Mouse (Mus musculus): ENCODE measurements around the gene Slc22a4. TPM values are rescaled to one million over a fixed set of nuclear protein-coding genes. Genes with fewer than 3 reads are reported as not detected.

The Slc22a4 gene
- polyA plus RNA-seq (2014; fragmentation: Nextera tagmentation; extraction: Ambion mirVana) = 1.7 and 2.3 TPM in 2 replicates

- H3K9me3 ChIP-seq (ENCODE audit: control insufficient read depth, low read length) = no peaks in the 10 kb centered on the region
- H3K4me3 ChIP-seq (ENCODE audit: low read depth, low read length) = peak within 1 kb of the TSS; percentile 49
- ATAC-seq (ENCODE audit: low read depth) = peak; percentile 92
- peak within 1 kb of the TSS; percentile 66 for H3K9ac ChIP-seq (ENCODE audit: low read depth, low read length)
- H3K4me2 ChIP-seq (ENCODE audit: low read depth, low read length) = peak within 1 kb of the TSS; percentile 92
- no peaks in the 10 kb centered on the region for H3K36me3 ChIP-seq (ENCODE audit: control insufficient read depth, insufficient read depth, low read length)
- 4% methylated on average over 45 of the region's 61 CpGs for WGBS
- peaks cover 12% of the 10 kb centered on the region for H3K27me3 ChIP-seq (replicated peaks; ENCODE audit: control insufficient read depth, insufficient read depth, low read length)
- DNase-seq (ENCODE audit: low spot score) = peak; percentile 81
- H3K27ac ChIP-seq (replicated peaks; ENCODE audit: low read depth, low read length) = no peak within 1 kb of the TSS
- H3K4me1 ChIP-seq (ENCODE audit: control insufficient read depth, insufficient read depth, low read length) = 0 out of 2 replicates have a peak, but pooled peaks cover 3% of the 10 kb centered on the region
These were observed at the start of gene Slc22a4 for GRCm38 (mm10) chr11:54028044-54028951. Gene Slc22a4, minus strand, starts transcription at chr11:54028090.

GRCm38 (mm10) chr11:54076101-54076500 is 48.2 kb upstream of the Slc22a4 start:
- Histone ChIP-seq H3K9ac (ENCODE audit: low read depth, low read length) (no peak overlapping the region), H3K27me3 (replicated peaks; ENCODE audit: control insufficient read depth, insufficient read depth, low read length) (no peaks in the 10 kb centered on the region), H3K4me2 (ENCODE audit: low read depth, low read length) (no peak overlapping the region), H3K36me3 (ENCODE audit: control insufficient read depth, insufficient read depth, low read length) (no peaks in the 10 kb centered on the region), H3K9me3 (ENCODE audit: control insufficient read depth, low read length) (no peaks in the 10 kb centered on the region), H3K4me1 (ENCODE audit: control insufficient read depth, insufficient read depth, low read length) (0 out of 2 replicates have a peak, but pooled peaks cover 5% of the 10 kb centered on the region), H3K4me3 (ENCODE audit: low read depth, low read length) (no peak overlapping the region), H3K27ac (replicated peaks; ENCODE audit: low read depth, low read length) (no peak overlapping the region)
- WGBS = 83% methylated on average over 1 of the region's 1 CpGs
- DNase-seq (ENCODE audit: low spot score) = no peak
- no peak for ATAC-seq (ENCODE audit: low read depth)

DNA sequence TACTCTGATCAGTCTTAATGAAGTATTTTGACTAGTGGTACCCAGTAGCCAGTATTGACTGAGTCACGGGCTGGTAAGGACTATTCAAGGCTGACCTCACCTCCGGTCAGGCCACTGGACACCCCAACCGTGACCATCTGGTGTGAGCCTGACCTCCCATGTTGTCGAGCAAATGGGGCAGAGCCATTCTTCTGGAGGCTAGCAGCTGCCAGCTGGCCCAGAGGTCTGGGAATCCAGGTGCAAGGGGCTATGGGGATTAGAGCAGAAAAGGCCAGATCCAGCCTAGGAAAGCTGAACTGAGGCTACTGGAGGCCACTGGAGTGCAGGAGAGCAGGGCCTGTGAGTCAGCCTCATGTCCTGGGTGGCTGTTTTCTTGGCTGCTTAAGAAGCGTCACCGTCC is 47.5 kb upstream of the Slc22a4 start:
- H3K27ac ChIP-seq (replicated peaks; ENCODE audit: low read depth, low read length) = no peak overlapping the region
- WGBS = 79% methylated on average over 6 of the region's 6 CpGs
- 0 out of 2 replicates have a peak, but pooled peaks cover 5% of the 10 kb centered on the region for H3K4me1 ChIP-seq (ENCODE audit: control insufficient read depth, insufficient read depth, low read length)
- no peak overlapping the region for H3K4me2 ChIP-seq (ENCODE audit: low read depth, low read length)
- H3K9me3 ChIP-seq (ENCODE audit: control insufficient read depth, low read length) = no peaks in the 10 kb centered on the region
- ATAC-seq (ENCODE audit: low read depth) = no peak
- DNase-seq (ENCODE audit: low spot score) = no peak
- H3K27me3 ChIP-seq (replicated peaks; ENCODE audit: control insufficient read depth, insufficient read depth, low read length) = no peaks in the 10 kb centered on the region
- no peak overlapping the region for H3K9ac ChIP-seq (ENCODE audit: low read depth, low read length)
- H3K36me3 ChIP-seq (ENCODE audit: control insufficient read depth, insufficient read depth, low read length) = no peaks in the 10 kb centered on the region
- H3K4me3 ChIP-seq (ENCODE audit: low read depth, low read length) = no peak overlapping the region

DNA sequence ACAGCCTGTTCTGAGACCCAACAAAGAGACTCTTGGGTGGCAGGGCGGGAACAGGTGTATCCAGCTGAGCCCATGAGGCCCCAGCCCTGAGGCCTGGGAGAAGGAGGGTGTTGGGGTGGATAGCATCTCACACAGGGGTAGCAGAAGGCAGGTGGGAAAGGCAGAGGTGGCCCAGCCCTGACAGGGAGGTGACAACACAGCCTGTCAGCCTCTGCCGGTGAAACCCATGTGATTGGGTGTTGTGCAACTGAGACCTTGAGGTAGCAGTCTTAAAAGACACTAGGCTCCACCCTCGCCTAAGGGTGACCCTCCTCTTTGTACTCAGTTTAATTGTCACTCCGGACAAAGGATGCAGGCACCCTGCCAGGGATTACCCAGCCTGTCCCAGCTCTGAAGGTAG is 45.4 kb upstream of the Slc22a4 start:
- ATAC-seq (ENCODE audit: low read depth) (peak; percentile 80), DNase-seq (ENCODE audit: low spot score) (peak; percentile 78)
- no peak overlapping the region for H3K27ac ChIP-seq (replicated peaks; ENCODE audit: low read depth, low read length)
- no peak overlapping the region for H3K4me2 ChIP-seq (ENCODE audit: low read depth, low read length)
- H3K4me3 ChIP-seq (ENCODE audit: low read depth, low read length) = no peak overlapping the region
- WGBS = 42% methylated on average over 4 of the region's 4 CpGs
- no peaks in the 10 kb centered on the region for H3K36me3 ChIP-seq (ENCODE audit: control insufficient read depth, insufficient read depth, low read length)
- no peaks in the 10 kb centered on the region for H3K27me3 ChIP-seq (replicated peaks; ENCODE audit: control insufficient read depth, insufficient read depth, low read length)
- H3K9ac ChIP-seq (ENCODE audit: low read depth, low read length) = no peak overlapping the region
- 0 out of 2 replicates have a peak, but pooled peaks cover 5% of the 10 kb centered on the region for H3K4me1 ChIP-seq (ENCODE audit: control insufficient read depth, insufficient read depth, low read length)
- H3K9me3 ChIP-seq (ENCODE audit: control insufficient read depth, low read length) = no peaks in the 10 kb centered on the region

DNA sequence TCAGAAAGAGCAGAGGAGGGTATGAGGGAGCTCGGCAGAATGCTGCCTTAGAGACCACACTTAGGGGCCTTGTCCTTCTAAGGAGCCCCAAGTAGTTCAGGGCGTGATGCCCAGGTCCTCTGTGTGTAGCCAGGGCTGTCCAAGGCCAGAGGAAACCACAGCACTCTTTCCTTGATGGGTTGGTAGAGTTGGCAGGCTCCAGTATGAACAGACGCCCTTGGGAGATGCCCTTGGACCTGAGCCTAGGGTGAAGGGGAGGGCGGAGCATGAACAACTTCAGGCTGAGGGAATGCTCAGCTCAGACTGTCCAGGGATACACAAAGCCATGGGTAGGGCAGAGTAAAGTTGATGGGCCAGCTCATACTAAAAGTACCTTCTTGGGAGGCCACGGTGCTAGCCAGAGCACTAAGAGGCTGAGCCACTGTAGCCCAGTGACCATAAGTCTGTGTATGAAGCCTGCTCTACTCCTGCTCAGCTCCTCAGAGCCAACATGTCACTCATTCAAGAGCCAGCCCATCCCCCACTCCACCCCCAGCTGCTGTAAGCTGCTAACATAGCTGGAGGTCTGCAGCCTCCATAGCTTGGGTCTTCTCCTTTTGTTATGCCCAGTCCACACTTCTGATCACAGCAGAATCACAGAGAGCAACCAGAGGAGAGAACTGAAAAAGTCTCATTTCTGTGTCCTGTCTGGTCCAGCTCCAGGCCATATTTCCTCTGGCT is 44.0 kb upstream of the Slc22a4 start:
- no peak for ATAC-seq (ENCODE audit: low read depth)

DNA sequence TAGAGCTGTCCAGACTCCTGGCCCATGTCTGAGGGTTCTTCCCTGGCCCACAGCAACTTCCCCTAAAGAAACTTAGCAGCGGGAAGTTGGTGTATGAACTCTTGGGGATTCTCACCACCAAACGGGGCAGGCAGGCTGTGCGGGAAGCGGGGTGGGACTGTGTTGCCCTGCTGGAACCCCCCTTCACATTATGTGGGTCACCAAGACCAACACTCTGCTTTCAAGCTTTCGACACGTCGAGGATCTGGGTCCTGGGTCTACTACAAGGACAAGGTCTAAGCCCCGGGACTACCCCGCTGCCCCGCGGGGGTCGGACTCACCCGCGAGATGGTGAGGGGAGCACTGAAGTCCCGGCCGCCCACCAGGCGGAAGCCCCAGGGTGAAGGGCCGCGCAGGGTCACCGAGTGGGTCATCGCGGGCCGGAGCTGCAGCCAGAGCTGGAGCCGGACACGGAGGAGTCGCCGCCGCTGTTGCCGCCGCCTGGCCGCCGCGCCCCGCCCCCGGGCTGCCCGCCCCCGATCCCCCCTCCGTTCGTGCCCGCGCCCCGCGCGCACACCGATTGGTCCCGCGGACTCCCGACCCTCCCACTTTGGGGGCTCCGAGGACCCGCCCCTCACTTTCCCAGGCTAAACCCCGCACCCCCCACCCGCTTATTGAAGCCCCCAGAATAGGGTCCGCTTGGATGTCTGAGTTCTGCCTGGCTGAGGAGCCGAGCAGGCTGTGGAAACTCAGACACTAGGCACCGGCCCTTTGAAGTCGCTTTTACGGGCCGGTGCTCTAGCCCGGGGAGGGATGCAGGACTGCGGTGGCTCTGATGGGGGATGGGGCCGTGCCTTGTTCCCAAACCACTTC is 40.9 kb upstream of the Slc22a4 start, which contains the start of gene Pdlim4:
Pdlim4 (minus strand) TSS at position 495 of the 852 bp plus-strand sequence.
- peak; percentile 84 for DNase-seq (ENCODE audit: low spot score)
- Histone ChIP-seq H3K27ac (replicated peaks; ENCODE audit: low read depth, low read length) (peak within 1 kb of the TSS; percentile 77), H3K27me3 (replicated peaks; ENCODE audit: control insufficient read depth, insufficient read depth, low read length) (no peaks in the 10 kb centered on the region), H3K36me3 (ENCODE audit: control insufficient read depth, insufficient read depth, low read length) (no peaks in the 10 kb centered on the region), H3K9me3 (ENCODE audit: control insufficient read depth, low read length) (no peaks in the 10 kb centered on the region), H3K4me1 (ENCODE audit: control insufficient read depth, insufficient read depth, low read length) (peaks cover 21% of the 10 kb centered on the region; the same call in 1 of the 2 replicates), H3K4me2 (ENCODE audit: low read depth, low read length) (peak within 1 kb of the TSS; percentile 81), H3K4me3 (ENCODE audit: low read depth, low read length) (peak within 1 kb of the TSS; percentile 74), H3K9ac (ENCODE audit: low read depth, low read length) (peak within 1 kb of the TSS; percentile 81)
- WGBS = under 1% methylated on average over 22 of the region's 61 CpGs
- ATAC-seq (ENCODE audit: low read depth) = peak; percentile 58

More for the DNA sequence above, 44.0 kb upstream of the Slc22a4 start:
- H3K9me3 ChIP-seq (ENCODE audit: control insufficient read depth, low read length) = no peaks in the 10 kb centered on the region
- WGBS = 86% methylated on average over 5 of the region's 5 CpGs
- no peak overlapping the region for H3K9ac ChIP-seq (ENCODE audit: low read depth, low read length)
- no peak overlapping the region for H3K4me3 ChIP-seq (ENCODE audit: low read depth, low read length)
- no peak overlapping the region; the same call in 1 of the 2 replicates for H3K27ac ChIP-seq (replicated peaks; ENCODE audit: low read depth, low read length)
- DNase-seq (ENCODE audit: low spot score) = no peak
- H3K4me2 ChIP-seq (ENCODE audit: low read depth, low read length) = no peak overlapping the region
- peaks cover 14% of the 10 kb centered on the region; the same call in 1 of the 2 replicates for H3K4me1 ChIP-seq (ENCODE audit: control insufficient read depth, insufficient read depth, low read length)
- no peaks in the 10 kb centered on the region for H3K27me3 ChIP-seq (replicated peaks; ENCODE audit: control insufficient read depth, insufficient read depth, low read length)
- H3K36me3 ChIP-seq (ENCODE audit: control insufficient read depth, insufficient read depth, low read length) = no peaks in the 10 kb centered on the region

DNA sequence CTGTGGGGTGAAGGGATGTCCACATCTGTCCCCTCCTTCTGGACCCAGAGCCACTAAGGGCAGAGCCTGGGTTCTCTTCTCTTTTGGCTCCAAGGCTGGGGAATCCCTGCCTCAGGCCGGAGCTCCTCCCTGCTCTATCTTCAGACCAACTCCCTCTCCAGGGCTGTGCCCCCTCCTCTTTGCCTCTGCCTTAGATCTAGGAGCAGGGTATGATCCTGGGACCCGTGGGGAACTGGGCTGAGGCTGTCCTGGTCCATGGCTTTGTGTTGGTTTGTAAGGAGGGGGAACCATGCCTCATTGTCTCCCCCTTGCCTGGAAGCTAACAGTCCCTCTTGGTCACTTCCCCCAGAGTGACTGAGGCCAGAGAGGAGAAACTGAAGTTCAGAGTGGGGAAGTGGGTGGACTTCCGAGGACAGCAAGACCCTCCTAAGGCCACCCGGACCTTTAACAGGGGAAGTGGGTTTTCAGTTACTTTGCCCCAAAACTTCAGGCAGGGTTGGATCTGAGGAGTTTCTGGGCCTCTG is 40.2 kb upstream of the Slc22a4 start:
- peak overlapping the region; percentile 77 for H3K27ac ChIP-seq (replicated peaks; ENCODE audit: low read depth, low read length)

More for the DNA sequence above, 40.2 kb upstream of the Slc22a4 start:
- peak overlapping the region; percentile 81 for H3K4me2 ChIP-seq (ENCODE audit: low read depth, low read length)
- WGBS = 19% methylated on average over 4 of the region's 4 CpGs
- no peaks in the 10 kb centered on the region for H3K36me3 ChIP-seq (ENCODE audit: control insufficient read depth, insufficient read depth, low read length)
- DNase-seq (ENCODE audit: low spot score) = no peak
- H3K4me3 ChIP-seq (ENCODE audit: low read depth, low read length) = peak overlapping the region; percentile 74
- H3K27me3 ChIP-seq (replicated peaks; ENCODE audit: control insufficient read depth, insufficient read depth, low read length) = no peaks in the 10 kb centered on the region
- H3K9ac ChIP-seq (ENCODE audit: low read depth, low read length) = peak overlapping the region; percentile 81
- H3K4me1 ChIP-seq (ENCODE audit: control insufficient read depth, insufficient read depth, low read length) = peaks cover 28% of the 10 kb centered on the region
- ATAC-seq (ENCODE audit: low read depth) = no peak
- no peaks in the 10 kb centered on the region for H3K9me3 ChIP-seq (ENCODE audit: control insufficient read depth, low read length)
